Comparison of ENCODE assay signal across 25 mouse cellular contexts in the genomic region with DNA sequence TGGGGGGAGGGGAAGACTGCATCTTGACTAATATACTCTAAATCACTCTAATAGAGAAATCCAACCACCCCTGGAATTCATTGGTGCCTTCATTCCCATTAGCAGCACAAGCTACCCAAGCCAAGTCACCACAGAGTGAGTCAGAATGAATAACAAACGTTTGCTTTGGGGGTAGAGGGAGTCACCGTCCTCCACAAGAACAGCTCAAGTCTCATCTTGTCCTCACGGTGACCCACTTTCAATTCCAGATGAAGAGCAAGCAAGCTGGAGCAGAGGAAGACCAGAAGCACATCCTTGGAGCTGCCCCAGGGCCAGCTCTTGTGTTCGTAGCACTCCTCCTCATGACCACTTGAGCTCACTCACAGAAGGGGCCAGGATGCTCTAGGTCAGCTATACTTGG. TPM values are rescaled to one million over a fixed set of nuclear protein-coding genes. Genes with fewer than 3 reads are reported as not detected.
DNase-seq lines count a peak whose midpoint lies in the region; ATAC-seq and TF ChIP-seq lines count a peak whose summit lies in the region.
"Had no signal": no experiment of that assay in that cellular context is flagged by ENCODE, and none has a peak within 500 bp of the region (broad histone marks: within the 10 kb centered on the region; RNA-seq: fewer than 3 reads in every experiment).

No protein-coding gene starts in this region.

- intact Hi-C loops in heart, postnatal 25 days (cut with DNase I), result no loop called here

- no peak overlapping the region for H3ac ChIP-seq in C2C12 (ENCODE audit: control insufficient read depth, insufficient read length, low read depth)

- no peaks in the 10 kb centered on the region for H3K9me3 ChIP-seq in stomach, embryonic 16.5 days (replicated peaks; ENCODE audit: control insufficient read depth, low read length)
- H3K9me3 ChIP-seq in stomach, postnatal 0 days (ENCODE audit: control insufficient read depth, low read length), result no peaks in the 10 kb centered on the region
- no peaks in the 10 kb centered on the region for H3K9me3 ChIP-seq in midbrain, embryonic 15.5 days
- H3K9me3 ChIP-seq: forebrain, embryonic 12.5 days; heart, embryonic 12.5 days; hindbrain, embryonic 12.5 days; kidney, embryonic 15.5 days; liver, embryonic 13.5 days; megakaryocyte, embryonic 14.5 days; midbrain, embryonic 13.5 days; neural tube, embryonic 12.5 days had no signal

- H3K4me1 ChIP-seq in stomach, embryonic 16.5 days (ENCODE audit: control insufficient read depth, insufficient read depth, low read length), result peaks cover 21% of the 10 kb centered on the region
- H3K4me1 ChIP-seq in stomach, postnatal 0 days (replicated peaks; ENCODE audit: control insufficient read depth, insufficient read depth), result no peaks in the 10 kb centered on the region
- H3K4me1 ChIP-seq in midbrain, embryonic 15.5 days, result no peaks in the 10 kb centered on the region
- H3K4me1 ChIP-seq: liver, embryonic 13.5 days; midbrain, embryonic 13.5 days had no signal

- peak overlapping the region; percentile 27; the same call in 1 of the 2 replicates for H3K27ac ChIP-seq in stomach, embryonic 16.5 days (ENCODE audit: low read length)
- no peak overlapping the region for H3K27ac ChIP-seq in stomach, postnatal 0 days (replicated peaks)
- H3K27ac ChIP-seq in midbrain, embryonic 15.5 days, result no peak overlapping the region
- H3K27ac ChIP-seq: forebrain, embryonic 12.5 days; hindbrain, embryonic 12.5 days; kidney, embryonic 15.5 days; liver, embryonic 13.5 days; midbrain, embryonic 13.5 days; neural tube, embryonic 12.5 days had no signal

- no peak overlapping the region for H3K4me2 ChIP-seq in stomach, embryonic 16.5 days (ENCODE audit: low read depth, low read length)
- no peak overlapping the region for H3K4me2 ChIP-seq in stomach, postnatal 0 days (replicated peaks; ENCODE audit: low read depth)
- no peak overlapping the region for H3K4me2 ChIP-seq in midbrain, embryonic 15.5 days
- H3K4me2 ChIP-seq: forebrain, embryonic 12.5 days; heart, embryonic 12.5 days; hindbrain, embryonic 12.5 days; kidney, embryonic 15.5 days; liver, embryonic 13.5 days; lung, embryonic 14.5 days; midbrain, embryonic 13.5 days; neural tube, embryonic 12.5 days had no signal

- WGBS in stomach, embryonic 16.5 days, result 55% methylated on average over 4 of the region's 4 CpGs
- WGBS in stomach, postnatal 0 days, result 48% methylated on average over 4 of the region's 4 CpGs
- WGBS in midbrain, embryonic 15.5 days, result 83% methylated on average over 4 of the region's 4 CpGs

- no peak for TF ChIP-seq CTCF in stomach, postnatal 0 days (IDR thresholded peaks at IDR 0.05; ENCODE audit: low read depth)
- no peak for TF ChIP-seq CTCF in C2C12 (IDR thresholded peaks at IDR 0.05; ENCODE audit: control insufficient read depth, insufficient read depth, insufficient read length)

- peaks cover 21% of the 10 kb centered on the region for H3K79me3 ChIP-seq in C2C12 (ENCODE audit: low read depth)

- no peak overlapping the region for H3K4me3 ChIP-seq in stomach, embryonic 16.5 days (replicated peaks; ENCODE audit: low read length)
- no peak overlapping the region for H3K4me3 ChIP-seq in stomach, postnatal 0 days (ENCODE audit: low read depth, low read length)
- H3K4me3 ChIP-seq in C2C12 (ENCODE audit: insufficient read depth, poor library complexity, severe bottlenecking), result no peak overlapping the region
- no peak overlapping the region for H3K4me3 ChIP-seq in midbrain, embryonic 15.5 days
- H3K4me3 ChIP-seq: forebrain, embryonic 12.5 days; heart, embryonic 12.5 days; hindbrain, embryonic 12.5 days; kidney, embryonic 15.5 days; liver, embryonic 13.5 days; megakaryocyte, embryonic 14.5 days; midbrain, embryonic 13.5 days; neural tube, embryonic 12.5 days had no signal

- no peak for ATAC-seq in stomach, embryonic 16.5 days (ENCODE audit: insufficient read depth, low FRiP score)
- ATAC-seq in stomach, postnatal 0 days (ENCODE audit: low FRiP score, low TSS enrichment), result no peak
- ATAC-seq in midbrain, embryonic 15.5 days (replicated peaks), result no peak
- ATAC-seq: midbrain, embryonic 13.5 days had no signal

- TF ChIP-seq EP300 in stomach, postnatal 0 days (optimal IDR thresholded peaks at IDR 0.05), result no peak

- no peaks in the 10 kb centered on the region for H3K27me3 ChIP-seq in stomach, embryonic 16.5 days (ENCODE audit: control insufficient read depth, insufficient read depth, low read length)
- no peaks in the 10 kb centered on the region for H3K27me3 ChIP-seq in stomach, postnatal 0 days (ENCODE audit: control insufficient read depth, insufficient read depth, low read length)
- H3K27me3 ChIP-seq in C2C12 (ENCODE audit: control insufficient read depth, insufficient read depth, insufficient read length), result no peaks in the 10 kb centered on the region
- H3K27me3 ChIP-seq in midbrain, embryonic 15.5 days (replicated peaks), result no peaks in the 10 kb centered on the region
- H3K27me3 ChIP-seq: forebrain, embryonic 12.5 days; heart, embryonic 12.5 days; hindbrain, embryonic 12.5 days; kidney, embryonic 15.5 days; liver, embryonic 13.5 days; midbrain, embryonic 13.5 days; neural tube, embryonic 12.5 days had no signal

- peaks cover 11% of the 10 kb centered on the region for H3K36me3 ChIP-seq in stomach, embryonic 16.5 days (ENCODE audit: control insufficient read depth, insufficient read depth, low read length)
- H3K36me3 ChIP-seq in stomach, postnatal 0 days (ENCODE audit: control insufficient read depth, insufficient read depth, low read length), result peaks cover 5% of the 10 kb centered on the region
- peaks cover 14% of the 10 kb centered on the region for H3K36me3 ChIP-seq in C2C12 (ENCODE audit: control insufficient read depth, insufficient read depth)
- H3K36me3 ChIP-seq in midbrain, embryonic 15.5 days (replicated peaks), result peaks cover 3% of the 10 kb centered on the region; the same call in 1 of the 2 replicates
- H3K36me3 ChIP-seq: liver, embryonic 13.5 days had no signal

- no peak for DNase-seq in stomach, postnatal 0 days (ENCODE audit: low spot score)
- peak; percentile 61 for DNase-seq in brain, adult 2 months (ENCODE audit: low read depth, low spot score)
- no peak for DNase-seq in heart, postnatal 25 days (ENCODE audit: low spot score)
- DNase-seq in retina, postnatal 1 day, result no peak
- DNase-seq: cerebellum, adult 18-20 months; cerebellum, postnatal 14 days; gastrocnemius, postnatal 25 days; heart, postnatal 10 days; kidney, adult 11 months; layer of hippocampus, adult 9-11 months; liver, embryonic 13.5 days; lung, embryonic 14.5 days; lung, postnatal 36 days; thymus, adult 18-20 months; thymus, postnatal 4 days had no signal

- H3K79me2 ChIP-seq in C2C12 (ENCODE audit: control insufficient read depth, insufficient read depth), result peaks cover 69% of the 10 kb centered on the region

- H3K9ac ChIP-seq in stomach, embryonic 16.5 days (ENCODE audit: low read length), result no peak overlapping the region
- no peak overlapping the region for H3K9ac ChIP-seq in stomach, postnatal 0 days (ENCODE audit: low read length)
- no peak overlapping the region for H3K9ac ChIP-seq in midbrain, embryonic 15.5 days
- H3K9ac ChIP-seq: forebrain, embryonic 12.5 days; heart, embryonic 12.5 days; hindbrain, embryonic 12.5 days; kidney, embryonic 15.5 days; liver, embryonic 13.5 days; lung, embryonic 14.5 days; midbrain, embryonic 13.5 days; neural tube, embryonic 12.5 days had no signal

TF ChIP-seq in C2C12, 6 proteins besides CTCF, POLR2A, EP300 and RAD21:
- TF ChIP-seq USF1 (IDR thresholded peaks at IDR 0.05; ENCODE audit: low read depth) (no peak), MYOG (IDR thresholded peaks at IDR 0.05; ENCODE audit: control insufficient read depth, extremely low read depth, insufficient read length) (no peak), MYOD1 (IDR thresholded peaks at IDR 0.05; ENCODE audit: control insufficient read depth, insufficient read length, low read depth) (no peak), CEBPB (IDR thresholded peaks at IDR 0.05; ENCODE audit: low read depth) (no peak), FOSL1 (IDR thresholded peaks at IDR 0.05; ENCODE audit: insufficient read depth, low read length, poor library complexity, severe bottlenecking) (peak; percentile 79), MAX (IDR thresholded peaks at IDR 0.05) (no peak)

RNA-seq across cellular contexts. Expression of a gene that starts 56.2 kb away (rescaled TPM):
- 19.7 and 19.8 TPM in 2 replicates for polyA plus RNA-seq in stomach, embryonic 16.5 days (2015; fragmentation: Nextera tagmentation; extraction: Ambion mirVana)
- polyA plus RNA-seq in stomach, postnatal 0 days (2015; fragmentation: Nextera tagmentation; extraction: Ambion mirVana), result 7.3 and 7.7 TPM in 2 replicates
- polyA plus RNA-seq in C2C12 (2012; fragmentation: generic; extraction: Trizol), result 17.3 TPM
- total RNA-seq in heart, postnatal 25 days (2021), result 10 to 100 TPM; 57.9 to 59.9 TPM
- 10.6 and 11.8 TPM in 2 replicates for polyA plus RNA-seq in midbrain, embryonic 15.5 days (2015; fragmentation: Nextera tagmentation; extraction: Ambion mirVana)
